Mouse (Mus musculus) bone marrow macrophage, adult 2 months (primary cell): ENCODE results near the gene Brat1. TPM values are rescaled to one million over a fixed set of nuclear protein-coding genes. Genes with fewer than 3 reads are reported as not detected.

Experiments
- H3K27ac ChIP-seq: 2 replicates; pipeline ENCODE4 v1.5.1; 2012; ENCODE audit warnings: low read depth, low read length; ENCODE audit not compliant: insufficient read depth
- H3K4me1 ChIP-seq: 2 replicates; pipeline ENCODE4 v1.6.1; 2012; ENCODE audit warnings: low read length; ENCODE audit not compliant: control insufficient read depth, insufficient read depth
- H3K4me3 ChIP-seq: 2 replicates; pipeline ENCODE4 v1.5.1; 2012; ENCODE audit warnings: mild to moderate bottlenecking, low read length, moderate library complexity; ENCODE audit not compliant: insufficient read depth
- CTCF ChIP-seq: IDR thresholded peaks from 2 replicates; pipeline ENCODE4 v1.5.1; 2012; ENCODE audit warnings: low read depth, mild to moderate bottlenecking, low read length, moderate library complexity
- POLR2A ChIP-seq: IDR thresholded peaks from 2 replicates; pipeline ENCODE4 v1.6.1; 2012; ENCODE audit warnings: mild to moderate bottlenecking, low read depth, low read length, borderline replicate concordance
- polyA plus RNA-seq: library from polyadenylated mRNA; stranded (reverse); fragments of >200 nt; gene quantifications from 2 replicates; pipeline ENCODE4 v1.2.4, GENCODE M21; 2012; ENCODE audit not compliant: missing spikeins, insufficient read depth, insufficient read length

The Brat1 gene
- polyA plus RNA-seq, 1 experiment = 13.5 TPM

DNA sequence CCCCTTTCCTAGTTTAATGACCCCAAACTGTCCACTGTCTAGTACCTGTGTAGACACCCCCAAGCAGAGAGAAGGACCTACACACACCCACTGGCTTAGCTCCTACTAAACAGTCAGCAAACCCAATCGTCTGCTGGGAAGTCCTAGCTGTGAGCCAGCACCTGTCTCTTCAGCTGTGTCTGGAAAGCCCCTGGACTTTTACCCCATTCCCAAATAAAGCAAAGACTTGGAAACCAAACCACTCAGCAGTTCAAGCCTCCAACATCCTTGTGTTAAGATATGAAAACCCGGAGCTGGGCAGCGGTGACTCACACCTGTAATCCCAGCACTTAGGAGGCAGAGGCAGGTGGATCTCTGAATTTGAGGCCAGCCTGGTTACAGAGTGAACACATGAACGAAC, 61.8 kb downstream of the Brat1 start:
- TF ChIP-seq CTCF = no peak
- no peak for TF ChIP-seq POLR2A
- Histone ChIP-seq H3K27ac (peak overlapping the region; percentile 98), H3K4me1 (peaks cover 92% of the 10 kb centered on the region)

DNA sequence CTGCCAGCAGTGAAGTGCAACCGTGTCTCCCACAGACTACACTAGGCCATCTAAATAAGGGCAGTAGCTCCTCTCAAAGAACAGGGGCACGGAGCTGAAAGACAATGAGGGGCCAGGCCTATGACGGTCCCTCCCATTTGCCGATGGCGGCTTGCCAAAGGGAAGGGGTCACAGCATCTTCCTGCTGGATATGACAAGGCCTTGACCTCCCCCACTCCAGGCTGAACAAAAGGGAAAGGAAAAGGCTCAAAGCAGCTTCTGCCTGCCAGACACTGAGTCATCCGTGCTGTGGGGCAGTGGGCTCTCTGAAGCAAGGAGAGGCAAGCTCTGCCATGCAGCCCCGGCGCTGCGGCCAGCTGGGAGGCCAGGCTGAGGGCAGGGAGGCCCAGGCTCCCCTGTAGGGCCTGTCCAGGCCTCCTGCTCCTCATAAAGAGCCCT, 62.9 kb downstream of the Brat1 start:
- Histone ChIP-seq H3K4me3 (no peak overlapping the region), H3K27ac (peak overlapping the region; percentile 98)

More for the DNA sequence above, 61.8 kb downstream of the Brat1 start:
- no peak overlapping the region for H3K4me3 ChIP-seq

DNA sequence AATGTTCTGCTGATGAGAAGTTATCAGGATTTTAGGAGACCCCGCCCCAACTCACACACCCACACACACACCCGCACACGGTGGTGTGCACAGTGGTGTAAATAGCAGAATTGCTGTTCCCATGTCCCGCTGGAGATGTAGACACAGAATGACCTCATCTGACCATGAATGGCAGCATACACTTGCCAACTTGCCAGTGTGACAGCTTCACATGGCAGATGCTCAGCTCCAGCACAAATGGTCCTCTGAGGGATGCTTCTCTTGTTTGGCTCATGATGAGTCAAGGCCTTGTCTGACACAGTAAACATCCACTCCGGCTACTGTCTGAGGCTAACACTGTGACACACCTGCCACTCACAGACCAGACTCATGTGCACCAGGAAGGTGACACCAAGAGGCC, 63.5 kb downstream of the Brat1 start:
- TF ChIP-seq CTCF (no peak), POLR2A (no peak)
- H3K27ac ChIP-seq = peak overlapping the region; percentile 98
- no peak overlapping the region for H3K4me3 ChIP-seq
- H3K4me1 ChIP-seq = peaks cover 91% of the 10 kb centered on the region

More for the DNA sequence above, 62.9 kb downstream of the Brat1 start:
- H3K4me1 ChIP-seq = peaks cover 92% of the 10 kb centered on the region
- TF ChIP-seq POLR2A = 0 out of 2 replicates have a peak, but pooled peaks have one; percentile 1
- no peak for TF ChIP-seq CTCF

Other genes with a start within 250 kb of the Brat1 start
- 48.9 and 51.3 TPM in 2 replicates for gene Chst12, start 199.5 kb upstream of the Brat1 start, polyA plus RNA-seq
- not detected in 2 replicates for gene Grifin, start 139.9 kb upstream of the Brat1 start, polyA plus RNA-seq
- gene Lfng, start 97.7 kb upstream of the Brat1 start, polyA plus RNA-seq = 60.6 and 75.4 TPM in 2 replicates
- 73.6 and 91.5 TPM in 2 replicates for gene Ttyh3, start 56.0 kb upstream of the Brat1 start, polyA plus RNA-seq
- 28.7 and 38.3 TPM in 2 replicates for gene Iqce, start 2.6 kb upstream of the Brat1 start, polyA plus RNA-seq
- 23.4 and 27.0 TPM in 2 replicates for gene Amz1, start 19.1 kb downstream of the Brat1 start, polyA plus RNA-seq
- gene Gna12, start 125.4 kb downstream of the Brat1 start, polyA plus RNA-seq = 147 and 173 TPM in 2 replicates